Mouse (Mus musculus) erythroid progenitor cell, adult 5-6 weeks (primary cell): ENCODE data around the gene Fbn1. TPM values are rescaled to one million over a fixed set of nuclear protein-coding genes. Genes with fewer than 3 reads are reported as not detected.

Experiments used
- ATAC-seq: replicated peaks from 2 replicates; pipeline ENCODE4 v1.8.0; 2016; ENCODE audit warnings: moderate number of reproducible peaks, mild to moderate bottlenecking, moderate TSS enrichment, inconsistent platforms; ENCODE audit not compliant: poor library complexity, low FRiP score, severe bottlenecking
- total RNA-seq, 2 experiments: library from RNA; stranded (forward) in 1 of 2; stranded (reverse) in 1 of 2; fragments of 150-400 nt in 1 of 2; fragments of 186-747, 209-891 nt in 1 of 2; gene quantifications; 2 replicates each; pipeline versions ENCODE4 v1.2.3 to v1.2.4; 2015 to 2017; ENCODE audit warnings: low replicate concordance in 2 of 2

Fbn1 gene
- total RNA-seq, 2 experiments from 2014 or later, result under 0.01 to 0.83 TPM

GRCm38 (mm10) chr2:125356068-125356467 lies 151.7 kb downstream of the Fbn1 start:
- no peak for ATAC-seq

- ATAC-seq, result no peak
These were observed 152.4 kb downstream of the Fbn1 start for GRCm38 (mm10) chr2:125355216-125355971.

GRCm38 (mm10) chr2:125354587-125354986 lies 153.2 kb downstream of the Fbn1 start:
- ATAC-seq, result no peak

GRCm38 (mm10) chr2:125349144-125349543 lies 158.6 kb downstream of the Fbn1 start:
- no peak for ATAC-seq

GRCm38 (mm10) chr2:125342181-125342950 lies 165.4 kb downstream of the Fbn1 start:
- ATAC-seq, result no peak

- no peak for ATAC-seq
These were observed 167.4 kb downstream of the Fbn1 start for GRCm38 (mm10) chr2:125340381-125340780.

GRCm38 (mm10) chr2:125337239-125337638 lies 170.6 kb downstream of the Fbn1 start:
- no peak for ATAC-seq

- ATAC-seq, result no peak
These were observed 172.6 kb downstream of the Fbn1 start for GRCm38 (mm10) chr2:125335206-125335605.

- no peak for ATAC-seq
These were observed 173.6 kb downstream of the Fbn1 start for GRCm38 (mm10) chr2:125334163-125334562.

- ATAC-seq, result no peak
These were observed 176.2 kb downstream of the Fbn1 start for GRCm38 (mm10) chr2:125331581-125331980.

- ATAC-seq, result no peak
These were observed 177.3 kb downstream of the Fbn1 start for GRCm38 (mm10) chr2:125330506-125330905.

GRCm38 (mm10) chr2:125325125-125325855 lies 182.5 kb downstream of the Fbn1 start:
- ATAC-seq, result no peak

GRCm38 (mm10) chr2:125324455-125324854 lies 183.3 kb downstream of the Fbn1 start:
- ATAC-seq, result no peak

- no peak for ATAC-seq
These were observed 184.4 kb downstream of the Fbn1 start for GRCm38 (mm10) chr2:125323347-125323746.

- no peak for ATAC-seq
These were observed 185.2 kb downstream of the Fbn1 start for GRCm38 (mm10) chr2:125322581-125322980.

- ATAC-seq, result no peak
These were observed 186.7 kb downstream of the Fbn1 start for GRCm38 (mm10) chr2:125321071-125321470.

GRCm38 (mm10) chr2:125319651-125320050 lies 188.1 kb downstream of the Fbn1 start:
- no peak for ATAC-seq

- no peak for ATAC-seq
These were observed 189.3 kb downstream of the Fbn1 start for GRCm38 (mm10) chr2:125318371-125319061.

- no peak for ATAC-seq
These were observed 192.6 kb downstream of the Fbn1 start for GRCm38 (mm10) chr2:125315203-125315602.
